Mouse (Mus musculus) heart, adult 2 months (tissue): Measurements from ENCODE around the gene Limd1.

Experiments used
- CTCF ChIP-seq: fragments of 200-600 bp; IDR thresholded peaks from 2 replicates; pipeline ENCODE4 v1.8.1; 2022; ENCODE audit warnings: antibody characterized with exemption, mild to moderate bottlenecking, moderate library complexity
- EP300 ChIP-seq: fragments of 200-500 bp; IDR thresholded peaks from 2 replicates; pipeline ENCODE4 v1.6.1; 2011; ENCODE audit warnings: low read depth, low read length, control low read depth; ENCODE audit not compliant: insufficient read depth
- POLR2A ChIP-seq: fragments of 200-500 bp; IDR thresholded peaks from 2 replicates; pipeline ENCODE4 v1.6.1; 2011; ENCODE audit warnings: mild to moderate bottlenecking, low read depth, low read length, control low read depth; ENCODE audit not compliant: insufficient read depth

- TF ChIP-seq CTCF: no peak
- no peak for TF ChIP-seq POLR2A
- TF ChIP-seq EP300: no peak
Observed at GRCm38 (mm10) chr9:123508986-123509385, 30.5 kb downstream of the Limd1 start.
